Mouse (Mus musculus) urinary bladder, postnatal 4 days (tissue): ENCODE data around the gene Msl1.

Source experiments
- DNase-seq, 2 experiments: peaks; one replicate each; pipeline ENCODE4 v3.0.0; 2021 to 2022; ENCODE audit warnings: low spot score in 2 of 2

Msl1 gene

DNA sequence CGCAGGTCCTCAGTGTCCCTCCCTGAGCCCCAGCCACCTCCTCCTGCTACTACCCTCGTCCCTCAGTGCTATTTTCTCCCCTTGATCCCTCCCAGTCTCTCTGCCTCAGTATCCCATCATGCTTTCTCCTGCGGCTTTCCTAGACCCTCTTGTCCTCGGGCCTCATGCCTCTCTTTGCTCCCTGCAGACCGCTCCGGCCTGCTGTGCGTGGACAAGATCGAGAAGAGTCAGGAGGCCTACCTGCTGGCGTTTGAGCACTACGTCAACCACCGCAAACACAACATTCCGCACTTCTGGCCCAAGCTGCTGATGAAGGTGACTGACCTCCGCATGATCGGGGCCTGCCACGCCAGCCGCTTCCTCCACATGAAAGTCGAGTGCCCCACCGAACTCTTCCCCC is 31.2 kb upstream of the Msl1 start:
- DNase-seq = no peak

DNA sequence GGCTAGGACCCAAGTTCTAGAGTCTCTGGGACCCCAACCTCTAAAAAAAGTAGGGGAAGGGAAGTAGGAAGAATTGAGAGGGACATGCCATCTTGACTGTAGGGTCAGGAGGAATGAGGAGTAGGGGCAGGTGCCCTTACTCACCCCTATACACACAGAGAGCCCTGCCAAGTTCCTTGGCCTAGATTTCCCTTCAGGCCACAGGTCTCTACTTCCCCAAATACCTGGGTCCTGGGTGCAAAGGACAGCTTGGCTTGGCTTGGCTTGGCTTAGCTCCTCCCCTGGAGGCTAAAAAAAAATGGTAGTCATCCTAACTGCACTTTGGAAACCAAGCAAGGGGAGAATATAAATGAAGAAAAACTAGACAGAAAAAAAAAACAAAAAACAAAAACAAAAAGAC is 30.6 kb upstream of the Msl1 start:
- DNase-seq = no peak

GRCm38 (mm10) chr11:98765421-98766309 is 29.7 kb upstream of the Msl1 start:
- DNase-seq = no peak

DNA sequence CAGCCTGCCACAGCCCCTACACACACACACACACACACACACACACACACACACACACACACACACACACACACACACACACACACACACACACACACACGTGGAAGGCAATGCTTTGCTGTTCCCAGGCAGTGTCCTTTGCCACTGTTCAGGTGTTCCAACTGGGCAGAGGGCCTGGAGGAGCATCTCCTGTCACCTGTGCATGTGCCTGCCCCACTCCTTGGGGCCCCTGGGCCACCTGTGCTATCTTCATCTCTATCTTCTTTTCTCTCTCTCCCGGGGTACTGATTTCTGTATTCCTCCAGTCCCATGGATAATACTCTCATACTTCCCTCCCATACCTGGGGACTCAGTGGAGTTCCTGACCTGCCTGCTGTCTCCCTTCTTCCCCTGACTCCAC is 29.0 kb upstream of the Msl1 start:
- no peak for DNase-seq

DNA sequence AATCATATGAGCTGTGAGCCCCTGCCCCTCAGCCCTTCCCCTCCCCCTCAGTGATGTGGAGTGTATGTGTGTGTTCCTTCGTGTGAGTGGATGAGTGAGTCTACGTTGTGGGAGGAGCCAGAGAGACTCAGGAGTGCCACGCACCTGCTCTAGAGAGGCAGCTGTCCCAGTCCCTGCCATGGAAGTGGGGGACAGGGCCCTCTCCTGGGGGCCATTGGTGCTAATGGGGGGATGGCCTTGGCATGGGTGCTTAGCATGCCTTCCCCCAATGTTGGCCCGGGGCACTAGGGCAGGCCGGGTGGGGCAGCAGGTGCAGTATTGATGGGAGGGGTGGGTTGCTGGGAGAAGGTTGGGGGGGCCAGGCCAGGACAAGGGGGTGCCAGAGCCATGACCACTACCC is 28.5 kb upstream of the Msl1 start:
- no peak for DNase-seq

DNA sequence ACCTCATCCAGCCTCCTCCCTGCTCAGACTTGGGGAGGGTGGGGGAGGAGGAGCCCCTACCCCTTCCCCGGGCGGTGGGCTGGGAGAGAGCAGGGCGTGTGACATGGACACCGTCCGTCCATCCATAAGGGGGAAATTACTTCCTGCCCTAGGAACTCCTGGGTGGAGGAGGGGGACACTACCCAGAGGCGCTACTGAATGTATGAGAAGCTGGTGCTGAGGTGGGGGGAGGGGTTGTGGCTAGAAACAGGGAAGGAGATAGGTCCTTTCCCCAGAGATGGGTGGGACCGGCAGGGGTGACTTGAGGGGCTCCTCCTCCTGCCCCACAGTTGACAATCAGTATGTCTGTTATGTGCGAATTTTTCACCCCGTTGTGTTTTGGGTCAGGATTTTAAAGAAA is 28.0 kb upstream of the Msl1 start:
- no peak for DNase-seq

GRCm38 (mm10) chr11:98767713-98768112 is 27.6 kb upstream of the Msl1 start:
- no peak for DNase-seq

- no peak for DNase-seq
Observed at GRCm38 (mm10) chr11:98768127-98769006, 26.9 kb upstream of the Msl1 start.

- no peak for DNase-seq
Observed at GRCm38 (mm10) chr11:98769007-98769954, 26.0 kb upstream of the Msl1 start.

DNA sequence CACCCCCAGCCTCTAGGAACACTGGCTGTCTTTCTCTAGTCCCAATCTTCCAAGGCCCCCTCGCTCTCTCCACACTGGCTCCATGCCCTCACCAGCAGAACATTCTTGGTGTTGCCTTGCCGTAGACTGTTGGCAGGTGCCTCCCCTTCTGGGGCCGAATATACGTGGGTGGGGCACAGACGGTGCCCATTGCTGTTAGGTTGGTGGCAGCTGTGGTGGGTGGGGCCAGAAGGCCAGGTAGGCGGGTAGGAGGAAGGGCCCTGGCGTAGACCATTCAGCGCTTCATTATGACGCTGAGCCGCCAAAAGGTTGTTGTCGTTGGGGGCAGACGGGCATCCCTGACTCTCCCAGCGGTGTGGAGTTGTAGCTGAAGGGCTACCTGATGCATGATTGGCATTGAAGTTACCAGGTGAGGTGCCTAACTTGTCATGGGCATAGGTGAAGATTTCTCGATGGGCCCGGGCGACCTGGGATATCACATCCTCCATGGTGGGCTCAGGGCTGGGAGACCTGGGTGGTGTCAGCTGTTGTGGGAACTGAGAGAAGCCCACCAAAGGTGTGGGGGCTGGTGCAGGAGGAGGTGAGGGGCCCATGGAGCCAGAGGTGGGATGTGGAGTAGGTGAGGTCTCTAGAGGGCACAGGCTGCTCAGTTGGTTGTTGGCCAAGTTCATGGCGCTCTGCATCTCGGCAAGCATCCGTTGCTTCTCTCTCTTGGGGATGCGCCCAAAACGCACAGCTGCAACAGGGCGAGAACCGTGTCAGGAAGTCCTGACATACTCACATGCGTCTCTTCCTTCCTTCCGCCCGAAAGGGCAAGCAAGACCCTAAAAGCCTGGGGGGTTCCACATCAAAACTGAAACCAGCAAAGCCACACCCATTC is 25.0 kb upstream of the Msl1 start:
- DNase-seq = no peak

DNA sequence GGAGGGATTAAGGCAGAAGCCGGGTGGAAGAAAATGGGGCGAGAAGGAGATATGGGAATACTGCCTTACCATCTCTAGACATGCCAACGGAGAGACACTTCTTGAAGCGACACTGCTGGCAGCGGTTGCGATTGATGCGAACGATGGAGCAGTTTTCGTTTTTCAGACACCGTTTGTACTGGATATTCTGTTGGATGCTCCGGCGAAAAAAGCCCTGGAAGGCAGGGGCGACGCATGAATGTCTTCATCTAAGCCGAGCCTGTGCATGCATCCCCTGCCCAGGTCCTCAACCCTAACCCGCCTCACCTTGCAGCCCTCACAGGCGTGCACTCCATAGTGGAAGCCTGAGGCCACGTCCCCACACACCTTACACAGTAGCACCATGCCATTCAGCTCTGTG is 24.2 kb upstream of the Msl1 start:
- no peak for DNase-seq

- no peak for DNase-seq
Observed at GRCm38 (mm10) chr11:98771844-98772525, 23.3 kb upstream of the Msl1 start.

DNA sequence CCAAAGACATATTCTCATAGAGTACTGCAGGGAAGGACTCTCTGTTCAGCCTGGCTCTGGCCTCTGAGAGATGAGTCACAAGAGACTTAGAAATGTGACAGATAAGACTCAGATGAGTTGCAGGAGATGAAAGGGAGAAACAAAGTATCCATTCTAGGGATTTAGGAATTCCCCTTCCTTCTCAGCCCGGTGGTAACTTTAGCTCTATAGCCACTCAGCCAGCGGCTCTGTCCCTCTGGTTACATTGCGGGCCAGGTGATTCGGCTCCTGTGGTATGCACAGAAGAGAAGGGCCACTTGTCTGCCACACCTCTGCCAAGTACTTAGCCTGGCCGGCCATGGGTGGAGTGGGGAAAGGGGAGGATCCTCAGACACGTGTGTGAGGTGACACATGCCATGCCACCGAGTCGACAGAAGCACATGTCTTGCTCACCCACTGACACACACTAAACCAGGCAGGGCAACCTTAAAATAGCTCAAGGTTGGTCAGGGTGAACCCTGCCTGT is 22.6 kb upstream of the Msl1 start:
- no peak for DNase-seq

DNA sequence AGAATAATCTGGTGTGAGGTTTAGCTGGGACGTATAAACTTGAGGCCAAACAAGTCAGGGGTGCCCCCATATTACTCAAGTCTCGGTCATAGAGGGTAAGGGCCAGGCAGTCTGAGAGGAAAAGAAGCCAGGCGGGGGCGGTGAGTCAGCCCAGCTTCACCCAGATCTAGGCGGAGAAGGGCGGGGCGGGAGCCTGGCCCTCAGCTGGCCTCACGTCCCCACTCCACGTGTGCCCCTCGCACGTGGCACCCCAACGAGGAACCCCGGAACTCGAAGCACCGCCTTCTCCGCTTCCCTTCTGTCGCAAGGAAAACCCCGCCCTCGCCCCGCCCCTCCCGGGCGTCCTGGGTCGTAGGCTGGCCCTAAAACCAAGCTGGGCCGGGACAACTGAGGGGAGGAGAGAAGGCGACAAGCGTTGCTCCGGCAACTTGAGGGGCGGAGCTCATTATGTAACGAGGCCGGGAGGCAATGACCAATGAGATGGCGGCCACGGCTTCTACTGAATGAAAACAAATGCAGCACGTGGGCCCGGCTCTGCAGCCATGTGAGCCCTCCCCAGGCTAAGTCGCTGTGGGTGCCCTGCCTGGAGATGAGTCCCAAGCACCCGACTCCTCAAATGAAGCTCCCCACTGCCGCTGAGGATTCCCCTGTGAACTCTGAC is 21.6 kb upstream of the Msl1 start:
- peak; percentile 98 to 99 for DNase-seq

DNA sequence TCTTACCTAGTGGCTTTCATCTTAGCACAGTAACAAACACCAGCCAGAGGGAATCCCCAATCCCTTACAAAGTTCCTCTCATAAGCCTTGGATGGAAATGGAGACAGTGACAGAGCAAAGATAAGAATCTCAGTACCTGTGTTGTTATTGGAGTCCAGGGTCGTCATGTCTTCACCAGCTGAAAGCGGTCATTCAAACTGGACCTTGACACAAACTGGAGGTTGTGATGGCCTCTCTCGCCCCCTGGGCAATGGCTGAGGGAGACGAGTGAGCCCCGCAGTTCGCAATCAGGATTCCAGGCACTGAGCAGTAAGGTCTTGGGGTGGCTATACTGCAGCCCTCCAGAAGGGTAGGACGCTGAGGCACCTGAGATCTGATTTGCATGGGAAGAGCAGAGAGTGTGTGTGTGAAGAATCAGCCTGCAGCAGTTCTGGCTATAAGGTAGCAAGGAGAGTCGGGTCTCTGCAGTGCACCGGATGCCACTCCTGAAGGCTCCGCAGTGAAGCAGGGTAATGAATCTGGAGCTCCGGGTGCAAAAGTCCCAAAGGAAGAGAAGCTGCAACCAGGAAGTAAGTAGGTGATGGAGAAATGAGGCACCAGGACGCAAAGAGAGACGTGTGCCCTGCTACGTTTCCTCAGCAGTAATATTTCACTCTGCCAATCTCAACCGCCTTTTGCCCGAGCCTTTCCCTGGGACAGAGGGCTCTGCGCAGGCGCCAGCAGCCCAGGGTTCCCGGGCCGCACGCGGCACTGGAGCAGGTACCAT is 20.6 kb upstream of the Msl1 start, which contains the start of gene Nr1d1:
Nr1d1 (minus strand) TSS at position 752 of the 766 bp plus-strand sequence.
- DNase-seq = no peak

GRCm38 (mm10) chr11:98775348-98776051 is 19.8 kb upstream of the Msl1 start:
- peak; percentile 98 to 99 for DNase-seq

GRCm38 (mm10) chr11:98776052-98776764 is 19.1 kb upstream of the Msl1 start:
- DNase-seq = peak in 1 of 2 experiments; percentile 28
